Mouse (Mus musculus): ENCODE results near the gene Nxpe4. TPM values are rescaled to one million over a fixed set of nuclear protein-coding genes. Genes with fewer than 3 reads are reported as not detected.
"Not testable (repeated sequence)": the region's sequence is repeated elsewhere in the genome, so short reads cannot be mapped to it uniquely, and the experiment has no call there.

Nxpe4 gene
- polyA plus RNA-seq (2014; fragmentation: Nextera tagmentation; extraction: Ambion mirVana): 5.8 and 8.0 TPM in 2 replicates

DNA sequence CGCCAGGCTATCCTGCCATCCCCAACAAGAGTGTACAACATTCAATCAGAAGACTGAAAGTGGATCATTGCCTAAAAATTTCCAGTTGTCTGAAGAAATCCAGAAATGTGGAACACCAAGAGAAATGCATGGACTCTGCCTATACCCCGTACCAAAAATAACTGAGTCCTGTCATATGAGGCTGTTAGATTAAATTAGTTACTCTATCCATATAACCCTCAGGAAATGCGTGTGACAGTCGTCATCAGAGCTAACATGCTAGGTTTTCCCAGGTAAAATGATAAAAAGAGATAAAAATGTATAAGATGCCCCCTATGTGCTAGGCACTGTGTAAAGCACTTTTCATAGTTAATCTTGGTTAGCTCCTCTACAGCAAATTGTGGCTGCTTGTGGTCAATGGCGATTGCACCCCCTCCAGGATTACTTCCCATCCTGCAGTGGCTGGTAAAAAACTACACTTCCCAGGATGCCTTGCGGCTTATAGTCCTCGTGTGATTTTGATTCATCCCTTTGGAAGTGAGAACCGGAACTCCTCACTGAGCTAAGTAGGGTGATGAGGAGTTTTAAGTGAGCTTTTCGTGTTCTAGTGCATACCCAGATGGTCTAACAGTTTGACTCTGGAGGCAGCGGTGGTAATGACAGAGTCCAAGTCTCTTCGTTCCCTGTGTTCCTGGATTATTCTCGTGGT, at the start of gene Nxpe4:
Gene Nxpe4, plus strand, starts transcription at position 519 of the 688 bp plus-strand sequence.
- H3K4me1 ChIP-seq (ENCODE audit: control insufficient read depth, insufficient read depth, low read length): peaks cover 8% of the 10 kb centered on the region
- H3K27ac ChIP-seq (replicated peaks; ENCODE audit: low read depth, low read length): no peak within 1 kb of the TSS
- H3K4me2 ChIP-seq (ENCODE audit: low read length): peak within 1 kb of the TSS; percentile 44
- DNase-seq (peak; percentile 94), ATAC-seq (ENCODE audit: low FRiP score, low TSS enrichment) (peak; percentile 69; the same call in 1 of the 2 replicates)
- H3K27me3 ChIP-seq (ENCODE audit: control insufficient read depth, insufficient read depth, low read length): no peaks in the 10 kb centered on the region
- peak within 1 kb of the TSS; percentile 44 for H3K4me3 ChIP-seq (replicated peaks; ENCODE audit: low read depth, low read length)
- H3K9ac ChIP-seq (replicated peaks; ENCODE audit: low read length): peak within 1 kb of the TSS; percentile 34; the same call in 1 of the 2 replicates
- no peaks in the 10 kb centered on the region for H3K9me3 ChIP-seq (ENCODE audit: control insufficient read depth, low read length)
- no peaks in the 10 kb centered on the region for H3K36me3 ChIP-seq (ENCODE audit: control insufficient read depth, insufficient read depth, low read length)
- WGBS: 29% methylated on average over 12 of the region's 12 CpGs

DNA sequence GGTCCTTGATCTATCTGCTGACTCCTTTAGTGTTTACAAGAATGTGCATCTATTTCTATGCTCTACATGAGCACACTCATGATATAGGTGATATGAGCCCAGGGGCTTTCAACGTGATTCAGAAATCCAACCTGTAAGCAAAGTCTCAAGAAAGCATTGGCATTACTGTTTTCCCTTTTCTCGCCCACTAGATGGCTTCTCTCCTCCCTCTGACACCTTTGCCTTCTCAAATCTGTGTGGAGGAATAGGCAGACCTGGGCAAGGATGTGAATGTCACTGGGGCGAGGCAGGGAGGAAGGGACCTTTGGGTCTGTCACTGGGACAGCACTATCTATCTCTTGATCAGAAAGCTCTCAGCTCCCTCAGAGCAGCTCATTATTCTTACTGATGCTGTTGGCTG, 35.0 kb upstream of the Nxpe4 start:
- Histone ChIP-seq H3K36me3 (ENCODE audit: control insufficient read depth, insufficient read depth, low read length) (no peaks in the 10 kb centered on the region), H3K9ac (replicated peaks; ENCODE audit: low read length) (no peak overlapping the region), H3K4me1 (ENCODE audit: control insufficient read depth, insufficient read depth, low read length) (no peaks in the 10 kb centered on the region), H3K4me2 (ENCODE audit: low read length) (no peak overlapping the region), H3K9me3 (ENCODE audit: control insufficient read depth, low read length) (no peaks in the 10 kb centered on the region), H3K27ac (replicated peaks; ENCODE audit: low read depth, low read length) (no peak overlapping the region), H3K4me3 (replicated peaks; ENCODE audit: low read depth, low read length) (no peak overlapping the region), H3K27me3 (ENCODE audit: control insufficient read depth, insufficient read depth, low read length) (no peaks in the 10 kb centered on the region)
- ATAC-seq (ENCODE audit: low FRiP score, low TSS enrichment) (no peak), DNase-seq (peak; percentile 29)
- 50% methylated on average over 3 of the region's 3 CpGs for WGBS

- 57% methylated on average over 3 of the region's 3 CpGs for WGBS
- Histone ChIP-seq H3K4me1 (ENCODE audit: control insufficient read depth, insufficient read depth, low read length) (peaks cover 6% of the 10 kb centered on the region; the same call in 1 of the 2 replicates), H3K27me3 (ENCODE audit: control insufficient read depth, insufficient read depth, low read length) (no peaks in the 10 kb centered on the region), H3K9me3 (ENCODE audit: control insufficient read depth, low read length) (no peaks in the 10 kb centered on the region), H3K27ac (replicated peaks; ENCODE audit: low read depth, low read length) (no peak overlapping the region), H3K4me2 (ENCODE audit: low read length) (no peak overlapping the region), H3K9ac (replicated peaks; ENCODE audit: low read length) (no peak overlapping the region), H3K36me3 (ENCODE audit: control insufficient read depth, insufficient read depth, low read length) (no peaks in the 10 kb centered on the region), H3K4me3 (replicated peaks; ENCODE audit: low read depth, low read length) (no peak overlapping the region)
- ATAC-seq (ENCODE audit: low FRiP score, low TSS enrichment) (no peak), DNase-seq (no peak)
Observed at GRCm38 (mm10) chr9:48137507-48137906, 24.3 kb upstream of the Nxpe4 start.

DNA sequence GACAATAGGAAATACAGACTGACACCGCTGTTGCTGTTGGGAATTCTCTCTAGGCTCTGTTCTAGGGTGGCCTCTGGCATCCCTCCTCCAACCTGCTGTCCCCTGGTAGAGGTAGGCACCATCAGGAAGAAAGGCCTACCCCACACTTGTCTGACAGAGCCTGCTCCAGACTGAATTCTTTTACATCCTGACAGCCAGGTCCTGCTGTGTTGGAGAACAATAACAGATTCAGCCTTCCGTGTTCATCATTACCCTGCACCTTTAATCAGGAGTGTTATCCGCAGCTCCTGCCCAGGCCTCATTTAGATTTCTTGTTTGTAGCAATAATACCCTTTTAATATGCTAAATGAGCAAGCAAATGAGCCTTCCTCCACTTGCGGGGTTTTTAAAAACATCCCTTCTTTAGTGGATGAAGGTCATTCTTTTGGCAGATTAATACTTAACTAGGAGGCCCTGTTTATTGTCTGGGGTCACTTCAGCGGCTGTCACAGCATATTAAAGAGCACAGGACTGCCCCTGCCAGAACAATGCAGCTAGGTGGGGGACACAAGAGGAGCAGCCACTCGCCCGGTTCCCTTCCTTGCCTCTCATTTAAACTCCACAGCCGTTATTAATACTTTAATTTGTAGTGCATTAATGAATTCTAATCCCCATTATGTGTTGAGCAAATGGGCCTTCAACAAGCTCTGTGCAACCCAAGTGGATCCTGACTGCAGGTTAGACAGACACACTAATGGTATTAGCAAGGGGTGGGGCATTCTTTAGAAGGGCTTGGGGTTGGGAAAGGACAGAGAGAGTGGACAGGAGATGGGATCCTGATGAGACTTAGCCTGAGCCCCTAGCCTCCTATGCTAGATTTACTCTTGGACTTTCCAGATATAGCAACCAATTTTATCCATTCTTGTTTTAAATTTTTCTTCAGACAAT, 21.1 kb upstream of the Nxpe4 start:
- Histone ChIP-seq H3K4me1 (ENCODE audit: control insufficient read depth, insufficient read depth, low read length) (peaks cover 6% of the 10 kb centered on the region; the same call in 1 of the 2 replicates), H3K4me2 (ENCODE audit: low read length) (no peak overlapping the region), H3K4me3 (replicated peaks; ENCODE audit: low read depth, low read length) (no peak overlapping the region), H3K27me3 (ENCODE audit: control insufficient read depth, insufficient read depth, low read length) (peaks cover 6% of the 10 kb centered on the region; the same call in 1 of the 2 replicates), H3K9me3 (ENCODE audit: control insufficient read depth, low read length) (no peaks in the 10 kb centered on the region), H3K9ac (replicated peaks; ENCODE audit: low read length) (no peak overlapping the region), H3K36me3 (ENCODE audit: control insufficient read depth, insufficient read depth, low read length) (no peaks in the 10 kb centered on the region), H3K27ac (replicated peaks; ENCODE audit: low read depth, low read length) (peak overlapping the region; percentile 62)
- DNase-seq (peak; percentile 40), ATAC-seq (ENCODE audit: low FRiP score, low TSS enrichment) (no peak)
- 10% methylated on average over 8 of the region's 8 CpGs for WGBS

GRCm38 (mm10) chr9:48142646-48143045, 19.2 kb upstream of the Nxpe4 start:
- no peak for DNase-seq

DNA sequence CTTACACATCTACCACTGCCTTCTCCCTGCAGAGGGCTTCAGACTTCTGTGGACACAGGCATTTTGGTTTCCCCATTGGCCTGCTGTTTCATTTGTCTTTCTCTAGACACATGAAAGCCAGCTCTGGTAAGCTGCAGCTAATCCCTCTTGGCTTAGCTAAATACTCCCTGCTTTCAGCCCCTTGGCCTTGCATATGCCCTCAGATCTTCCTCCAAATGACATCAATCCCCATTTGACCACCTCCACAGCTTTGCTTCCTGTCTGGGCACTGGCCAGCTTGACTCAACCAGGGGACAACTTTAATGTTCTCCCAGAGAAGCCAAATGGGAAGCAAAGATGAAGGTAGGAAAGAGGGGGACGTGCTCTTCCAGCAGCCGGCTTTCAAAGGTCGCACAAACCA, 15.1 kb upstream of the Nxpe4 start:
- WGBS: 82% methylated on average over 3 of the region's 3 CpGs
- Histone ChIP-seq H3K27me3 (ENCODE audit: control insufficient read depth, insufficient read depth, low read length) (peaks cover 6% of the 10 kb centered on the region; the same call in 1 of the 2 replicates), H3K4me3 (replicated peaks; ENCODE audit: low read depth, low read length) (no peak overlapping the region), H3K9me3 (ENCODE audit: control insufficient read depth, low read length) (no peaks in the 10 kb centered on the region), H3K36me3 (ENCODE audit: control insufficient read depth, insufficient read depth, low read length) (no peaks in the 10 kb centered on the region), H3K9ac (replicated peaks; ENCODE audit: low read length) (no peak overlapping the region), H3K4me2 (ENCODE audit: low read length) (no peak overlapping the region), H3K27ac (replicated peaks; ENCODE audit: low read depth, low read length) (no peak overlapping the region), H3K4me1 (ENCODE audit: control insufficient read depth, insufficient read depth, low read length) (no peaks in the 10 kb centered on the region)
- peak; percentile 41 for DNase-seq
- no peak for ATAC-seq (ENCODE audit: low FRiP score, low TSS enrichment)

More at GRCm38 (mm10) chr9:48142646-48143045, 19.2 kb upstream of the Nxpe4 start:
- H3K36me3 ChIP-seq (ENCODE audit: control insufficient read depth, insufficient read depth, low read length): no peaks in the 10 kb centered on the region
- peaks cover 6% of the 10 kb centered on the region; the same call in 1 of the 2 replicates for H3K27me3 ChIP-seq (ENCODE audit: control insufficient read depth, insufficient read depth, low read length)
- ATAC-seq (ENCODE audit: low FRiP score, low TSS enrichment): no peak
- H3K4me2 ChIP-seq (ENCODE audit: low read length): no peak overlapping the region
- no peak overlapping the region for H3K9ac ChIP-seq (replicated peaks; ENCODE audit: low read length)
- no peak overlapping the region for H3K27ac ChIP-seq (replicated peaks; ENCODE audit: low read depth, low read length)
- no peak overlapping the region for H3K4me3 ChIP-seq (replicated peaks; ENCODE audit: low read depth, low read length)
- H3K4me1 ChIP-seq (ENCODE audit: control insufficient read depth, insufficient read depth, low read length): peaks cover 6% of the 10 kb centered on the region; the same call in 1 of the 2 replicates
- no peaks in the 10 kb centered on the region for H3K9me3 ChIP-seq (ENCODE audit: control insufficient read depth, low read length)
- 88% methylated on average over 6 of the region's 6 CpGs for WGBS

GRCm38 (mm10) chr9:48166531-48166930, 4.7 kb downstream of the Nxpe4 start:
- H3K9ac ChIP-seq (replicated peaks; ENCODE audit: low read length); H3K4me3 ChIP-seq (replicated peaks; ENCODE audit: low read depth, low read length); H3K27ac ChIP-seq (replicated peaks; ENCODE audit: low read depth, low read length); H3K9me3 ChIP-seq (ENCODE audit: control insufficient read depth, low read length); H3K4me2 ChIP-seq (ENCODE audit: low read length); H3K36me3 ChIP-seq (ENCODE audit: control insufficient read depth, insufficient read depth, low read length); DNase-seq; H3K27me3 ChIP-seq (ENCODE audit: control insufficient read depth, insufficient read depth, low read length); ATAC-seq (ENCODE audit: low FRiP score, low TSS enrichment); H3K4me1 ChIP-seq (ENCODE audit: control insufficient read depth, insufficient read depth, low read length): not testable (repeated sequence)
- 72% methylated on average over 6 of the region's 6 CpGs for WGBS

DNA sequence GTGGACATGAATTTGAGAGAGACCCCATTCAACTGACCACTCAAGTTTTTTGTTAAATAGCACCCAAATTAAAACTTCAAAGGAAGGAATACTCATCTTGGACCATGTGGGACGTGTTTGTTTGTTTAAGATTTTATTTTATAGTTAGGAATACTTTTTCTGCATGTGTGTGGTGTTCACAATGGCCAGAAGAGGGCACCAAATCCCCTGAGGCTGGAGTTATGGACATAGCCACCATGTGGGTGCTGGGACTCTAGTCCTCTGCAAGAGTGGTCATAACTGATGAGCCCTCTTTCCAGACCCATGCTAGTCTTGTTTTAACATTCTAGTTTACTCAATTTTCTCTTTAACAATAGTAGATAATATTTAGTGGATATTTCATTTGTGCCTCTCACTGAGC, 14.9 kb downstream of the Nxpe4 start:
- 52% methylated on average over 1 of the region's 1 CpGs for WGBS
- no peak overlapping the region for H3K9ac ChIP-seq (replicated peaks; ENCODE audit: low read length)
- H3K27me3 ChIP-seq (ENCODE audit: control insufficient read depth, insufficient read depth, low read length): no peaks in the 10 kb centered on the region
- H3K9me3 ChIP-seq (ENCODE audit: control insufficient read depth, low read length): no peaks in the 10 kb centered on the region
- H3K4me1 ChIP-seq (ENCODE audit: control insufficient read depth, insufficient read depth, low read length): peaks cover under 1% of the 10 kb centered on the region; the same call in 1 of the 2 replicates
- no peak for DNase-seq
- ATAC-seq (ENCODE audit: low FRiP score, low TSS enrichment): no peak
- no peaks in the 10 kb centered on the region for H3K36me3 ChIP-seq (ENCODE audit: control insufficient read depth, insufficient read depth, low read length)
- H3K4me3 ChIP-seq (replicated peaks; ENCODE audit: low read depth, low read length): no peak overlapping the region
- H3K4me2 ChIP-seq (ENCODE audit: low read length): no peak overlapping the region
- no peak overlapping the region for H3K27ac ChIP-seq (replicated peaks; ENCODE audit: low read depth, low read length)

Measured in midbrain, embryonic 14.5 days (tissue).